Mouse (Mus musculus) CH12.LX (cell line): Measurements from ENCODE around the gene Rap1b.

Source experiments
- CTCF ChIP-seq, 2 experiments: IDR thresholded peaks in 1 of 2; conservative IDR thresholded peaks in 1 of 2; 2 replicates each; pipeline ENCODE4 v1.5.1; 2011 to 2012; ENCODE audit warnings: low read depth in 2 of 2, low read length in 2 of 2, improper control_type of control experiment in 1 of 2, inconsistent platforms in 1 of 2, mild to moderate bottlenecking in 1 of 2, moderate library complexity in 1 of 2
- NELFE ChIP-seq: IDR thresholded peaks from 2 replicates; pipeline ENCODE4 v1.6.1; 2011; ENCODE audit warnings: low read depth, low read length, improper control_type of control experiment
- RCOR1 ChIP-seq: conservative IDR thresholded peaks from 2 replicates; pipeline ENCODE4 v1.6.1; 2012; ENCODE audit warnings: low read depth, mild to moderate bottlenecking, inconsistent platforms, low read length, improper control_type of control experiment
- USF1 ChIP-seq: IDR thresholded peaks from 2 replicates; pipeline ENCODE4 v1.6.1; 2014; ENCODE audit warnings: low read depth, mild to moderate bottlenecking, inconsistent platforms, low read length, improper control_type of control experiment
- ZC3H11A ChIP-seq: IDR thresholded peaks from 2 replicates; pipeline ENCODE4 v1.6.1; 2012; ENCODE audit warnings: low read depth, mild to moderate bottlenecking, inconsistent platforms, low read length, improper control_type of control experiment

DNA sequence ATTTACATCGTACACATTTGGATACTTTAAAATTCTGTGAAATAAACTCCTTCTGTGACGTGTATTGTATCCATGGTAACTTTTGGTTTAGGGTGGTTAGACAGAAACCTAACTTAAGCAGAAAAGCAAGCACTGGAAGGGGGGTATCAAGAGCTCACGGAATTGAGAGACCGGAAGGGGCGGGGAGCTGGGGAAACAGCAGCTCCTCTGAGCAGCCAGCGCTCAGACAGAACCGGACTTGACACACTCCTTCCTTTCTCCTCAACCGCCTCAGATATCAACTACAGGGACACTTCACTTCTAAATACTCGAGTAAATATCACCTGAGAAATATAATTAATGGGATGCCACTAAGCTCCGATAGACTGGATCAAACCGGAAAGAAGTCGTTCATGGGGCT is 48.7 kb downstream of the Rap1b start:
- no peak for TF ChIP-seq CTCF (conservative IDR thresholded peaks at IDR 0.05 in 1 of 2, IDR thresholded peaks at IDR 0.05 in 1 of 2; ENCODE audit: low read depth in 2 of 2, low read length in 2 of 2)
- no peak for TF ChIP-seq USF1
- no peak for TF ChIP-seq RCOR1
- no peak for TF ChIP-seq ZC3H11A
- no peak for TF ChIP-seq NELFE
